Mouse (Mus musculus) bone marrow, adult 2 months (tissue): Measurements from ENCODE around the gene Zbtb49.

Experiments used
- CTCF ChIP-seq: fragments of 200-500 bp; IDR thresholded peaks from 2 replicates; pipeline ENCODE4 v1.5.1; 2011; ENCODE audit warnings: low read length, control low read depth; ENCODE audit not compliant: control insufficient read depth, insufficient read depth
- POLR2A ChIP-seq: fragments of 200-500 bp; IDR thresholded peaks from 2 replicates; pipeline ENCODE4 v1.6.1; 2011; ENCODE audit warnings: low read depth, mild to moderate bottlenecking, control low read depth, low read length, borderline replicate concordance; ENCODE audit not compliant: control insufficient read depth

DNA sequence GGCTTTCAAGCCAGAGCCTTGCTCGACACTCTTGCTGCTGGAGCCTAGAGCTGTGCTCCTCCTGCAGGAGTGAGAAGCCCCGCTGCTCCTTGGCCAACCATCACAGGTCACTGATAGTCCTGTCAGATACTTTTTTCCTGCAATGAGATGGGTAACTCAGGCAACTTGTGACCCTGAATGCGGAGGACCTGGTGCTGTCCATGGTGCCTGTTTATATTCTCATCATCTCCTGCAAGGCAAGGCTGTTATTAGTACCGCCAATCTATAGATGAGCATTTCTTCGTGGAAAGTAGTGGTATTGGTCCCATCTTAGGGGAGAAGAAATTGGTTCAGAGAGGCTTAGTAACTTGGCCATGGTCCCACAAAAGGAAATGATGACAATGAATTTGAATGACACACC, 46.5 kb downstream of the Zbtb49 start:
- TF ChIP-seq CTCF = no peak
- no peak for TF ChIP-seq POLR2A
